Mouse (Mus musculus): ENCODE measurements around the gene Cdsn. TPM values are rescaled to one million over a fixed set of nuclear protein-coding genes. Genes with fewer than 3 reads are reported as not detected.
"Not testable (repeated sequence)": the region's sequence is repeated elsewhere in the genome, so short reads cannot be mapped to it uniquely, and the experiment has no call there.

Gene Cdsn
- under 1 TPM in 1 of 2 experiments, not detected in 1; 0.91 TPM for total RNA-seq (2021)
- long read RNA-seq, experiment 1 = 0 reads
- long read RNA-seq, experiment 2, partial matches to known transcripts = 0 of 1 reads
- long read RNA-seq, experiment 2, other reads (novel, unspliced or antisense) = 1 of 1 reads

GRCm38 (mm10) chr17:35551881-35552414 is at the start of gene Cdsn:
TSS of gene Cdsn (plus strand) at chr17:35552128.
- no peak for DNase-seq

GRCm38 (mm10) chr17:35502226-35502625 is 49.7 kb upstream of the Cdsn start:
- DNase-seq = no peak

DNA sequence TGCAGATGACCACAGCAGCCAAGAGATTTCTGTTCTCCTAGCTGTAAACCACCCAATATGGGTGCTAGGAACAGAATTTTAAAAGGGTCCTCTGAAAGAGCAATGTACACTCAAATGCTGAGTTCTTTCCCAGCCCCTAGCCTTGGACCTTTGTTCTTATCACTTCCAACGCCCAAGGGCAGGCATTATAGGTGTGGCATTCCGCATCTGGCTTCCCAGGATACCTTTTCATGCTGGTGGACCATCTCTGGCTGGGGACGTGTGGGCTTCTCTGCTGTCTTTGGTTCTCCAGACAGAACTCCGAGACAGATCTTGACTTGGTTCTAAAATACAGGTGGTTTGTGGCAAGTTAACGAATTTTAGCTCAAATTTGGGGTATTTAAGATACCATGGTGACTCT is 49.2 kb upstream of the Cdsn start:
- DNase-seq = no peak

- DNase-seq = no peak
Observed at GRCm38 (mm10) chr17:35503849-35504248, 48.1 kb upstream of the Cdsn start.

DNA sequence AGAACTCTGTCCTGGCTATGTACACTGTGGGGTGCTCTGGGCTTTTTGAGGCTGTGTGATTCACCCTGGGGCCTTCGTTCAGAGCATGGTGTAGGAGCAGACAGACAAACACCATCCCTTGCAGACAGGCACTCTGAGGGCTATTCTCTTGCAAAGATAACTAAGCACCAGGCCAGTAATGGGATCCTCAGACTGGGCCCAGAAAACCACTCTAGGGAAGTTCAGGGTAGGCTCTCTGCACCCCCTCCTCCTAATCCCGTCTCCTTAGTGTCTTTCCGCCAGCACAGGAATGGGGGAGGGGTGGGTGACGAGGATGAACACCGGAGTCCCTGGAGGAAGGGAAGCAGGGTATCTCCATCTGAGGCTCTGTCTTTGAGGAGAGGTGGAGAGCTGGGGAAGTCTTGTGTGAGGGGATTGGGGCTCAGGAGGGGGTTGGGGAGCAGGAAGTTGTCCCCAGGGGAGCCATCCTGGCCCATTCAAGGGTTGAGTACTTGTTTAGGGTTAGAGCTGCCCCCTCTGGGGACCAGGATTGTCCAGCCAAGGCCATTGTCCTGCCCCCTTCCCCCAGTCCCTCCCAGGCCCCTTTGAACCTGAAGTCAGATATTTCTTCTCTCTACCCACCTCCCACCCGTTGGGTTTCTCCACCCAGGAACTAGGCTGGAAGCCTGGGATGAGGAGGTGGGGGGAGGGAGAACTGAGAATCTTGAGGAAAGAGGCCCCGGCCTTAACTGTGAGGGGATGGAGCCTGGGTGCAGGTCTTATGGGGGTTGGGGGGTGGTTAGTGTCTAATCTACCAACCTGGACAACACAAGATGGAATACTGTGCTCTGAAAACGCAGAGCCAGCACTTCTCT is 47.1 kb upstream of the Cdsn start:
- no peak for DNase-seq

- no peak for DNase-seq
Observed at GRCm38 (mm10) chr17:35505776-35506175, 46.2 kb upstream of the Cdsn start, which contains the start of gene Pou5f1. TSS of gene Pou5f1 (plus strand) at chr17:35506018.

DNA sequence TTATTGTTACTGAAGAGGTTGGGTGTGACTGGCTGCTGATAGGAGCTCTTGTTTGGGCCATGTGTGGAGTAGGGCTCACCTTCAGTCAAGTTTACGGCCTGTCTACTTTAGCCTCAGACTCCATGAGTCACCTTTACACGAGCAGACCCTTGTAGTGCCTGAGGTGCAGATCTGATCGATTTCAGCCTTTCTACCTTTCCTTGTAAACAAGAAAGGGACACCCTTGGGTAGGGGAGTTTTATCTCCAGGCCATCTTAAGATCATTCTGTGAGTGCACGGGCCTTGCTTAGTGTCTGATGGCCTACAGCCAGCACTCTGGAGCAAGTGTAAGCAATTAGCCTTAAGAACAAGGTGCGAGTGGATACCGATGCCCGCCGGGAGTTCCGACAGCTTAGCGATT is 45.0 kb upstream of the Cdsn start:
- no peak for DNase-seq

DNA sequence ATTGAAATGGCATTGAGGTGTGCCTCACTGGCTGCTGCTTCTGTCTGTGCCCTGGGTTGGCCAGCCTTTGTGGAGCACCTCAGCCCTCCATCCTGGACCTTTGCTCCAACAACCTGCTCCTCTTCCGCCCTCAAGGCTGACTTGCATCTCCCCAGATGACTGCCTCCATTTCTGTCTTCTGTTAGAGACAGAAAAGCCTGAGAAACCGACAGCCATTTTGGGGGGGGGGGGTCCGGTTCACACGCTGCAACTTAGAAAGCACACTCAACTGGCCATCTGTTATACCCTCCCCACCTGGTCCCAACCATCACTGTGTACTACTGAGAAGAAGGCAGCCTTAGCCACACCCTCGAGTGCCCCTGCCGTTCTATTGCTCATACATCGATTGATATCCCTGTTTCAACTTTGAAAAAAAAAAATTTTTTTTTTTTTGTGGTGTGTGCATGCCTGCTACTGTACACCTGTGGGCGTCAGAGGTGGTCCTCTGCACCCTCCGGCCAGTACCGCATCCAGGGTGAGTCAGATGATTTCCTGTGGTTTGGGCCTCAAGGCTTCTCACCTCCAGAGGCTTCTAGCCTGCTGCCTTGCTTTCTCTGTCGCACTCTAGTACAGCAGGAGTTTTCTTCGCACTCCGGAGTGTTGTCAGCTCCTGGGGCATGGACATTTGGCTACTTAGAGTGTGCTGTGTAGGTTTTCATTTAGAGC is 44.2 kb upstream of the Cdsn start:
- DNase-seq = no peak

- not testable (repeated sequence) for DNase-seq
Observed at GRCm38 (mm10) chr17:35508279-35508678, 43.6 kb upstream of the Cdsn start.

- DNase-seq = no peak
Observed at GRCm38 (mm10) chr17:35509284-35509683, 42.6 kb upstream of the Cdsn start.

DNA sequence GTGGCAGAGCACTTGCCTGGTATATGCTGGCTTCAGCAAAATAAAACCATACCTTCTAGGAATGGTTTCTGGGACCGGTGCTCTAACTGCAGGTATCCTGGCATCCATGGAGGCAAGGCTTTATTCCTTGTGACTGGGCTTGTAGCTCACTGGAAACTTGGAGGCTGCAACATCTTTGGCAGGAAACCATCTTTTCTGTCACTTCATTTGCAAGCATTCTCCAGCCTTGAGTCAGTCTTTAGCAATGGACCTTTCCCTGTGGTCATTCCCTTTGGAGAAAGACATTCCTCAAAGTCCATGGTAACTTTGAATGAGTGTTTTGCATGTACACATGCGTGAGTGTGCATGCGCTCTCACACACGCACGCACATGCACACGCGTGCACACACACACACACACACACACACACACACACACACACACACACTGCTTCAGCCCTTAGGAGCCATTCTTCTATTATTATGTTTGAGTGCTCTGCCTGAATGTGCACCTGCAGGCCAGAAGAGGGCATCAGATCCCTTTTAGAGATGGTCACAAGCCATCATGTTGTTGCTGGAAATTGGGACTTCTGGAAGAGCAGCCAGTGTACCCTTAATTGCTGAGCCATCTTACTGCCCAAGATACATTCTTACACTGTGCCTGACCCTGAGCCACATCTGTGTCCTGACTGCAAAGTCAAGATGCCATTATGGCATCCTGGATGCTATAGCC is 38.9 kb upstream of the Cdsn start:
- DNase-seq = no peak

DNA sequence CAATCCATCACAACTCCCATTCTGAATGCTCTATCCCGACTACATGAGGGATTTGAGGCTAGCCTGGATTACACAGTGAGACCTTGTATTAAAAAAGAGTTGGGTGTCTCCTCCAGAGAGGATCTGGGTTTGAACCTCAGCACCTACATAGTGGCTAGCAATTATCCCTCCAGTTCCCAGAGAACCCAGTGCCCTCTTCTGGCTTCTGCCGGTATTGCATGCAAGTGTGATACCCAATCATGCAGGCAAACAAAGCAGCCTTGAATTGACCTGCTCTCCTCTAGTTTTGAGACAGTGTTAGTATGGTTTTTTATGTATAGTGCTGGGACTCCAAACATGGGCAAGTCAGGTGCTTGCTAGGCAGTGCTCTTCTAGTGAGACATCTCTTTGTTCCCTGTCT is 38.0 kb upstream of the Cdsn start:
- no peak for DNase-seq

GRCm38 (mm10) chr17:35514756-35515155 is 37.2 kb upstream of the Cdsn start:
- no peak for DNase-seq

GRCm38 (mm10) chr17:35515911-35516640 is 35.9 kb upstream of the Cdsn start:
- no peak for DNase-seq

DNA sequence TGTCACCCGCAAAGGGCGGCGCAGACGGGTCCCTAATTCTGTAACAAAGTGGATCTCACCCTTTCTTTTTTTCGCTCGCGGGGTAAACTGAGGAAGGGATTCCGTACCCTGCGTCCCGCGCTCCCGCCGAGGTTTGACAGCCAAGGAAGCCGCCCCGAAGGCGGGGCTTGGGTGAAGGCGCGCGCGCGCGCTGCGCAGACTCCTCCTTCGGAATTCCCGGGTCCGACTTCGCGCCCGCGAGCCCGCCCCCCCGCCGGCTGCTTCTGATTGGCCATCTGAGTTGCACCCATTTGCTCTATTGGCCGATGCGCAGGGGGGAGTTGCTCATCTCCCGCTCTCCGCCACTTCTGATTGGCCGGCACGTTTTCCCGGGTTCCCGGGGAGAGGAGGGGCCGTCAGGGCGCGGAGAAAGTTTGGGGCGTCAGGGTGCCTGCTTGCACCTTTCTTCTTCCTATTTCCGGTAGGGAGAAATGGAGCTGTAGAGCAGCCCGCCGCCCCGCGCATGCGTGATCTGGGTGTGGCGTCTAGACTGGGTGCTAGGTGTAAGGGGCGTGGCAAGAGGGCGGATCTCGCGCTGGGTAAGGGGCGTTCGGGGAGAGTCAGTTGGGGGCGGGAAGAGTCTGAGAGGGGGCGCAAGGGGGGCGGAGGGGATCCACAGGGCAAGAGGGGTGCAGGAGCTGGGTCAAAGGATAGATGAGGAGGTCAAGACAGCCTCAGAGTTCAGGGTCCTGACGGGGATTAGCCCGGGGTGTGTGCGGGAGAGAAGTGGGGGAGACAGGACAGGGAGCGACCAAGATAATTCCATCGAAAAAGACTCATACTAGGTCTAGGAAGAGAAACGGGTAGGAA is 35.1 kb upstream of the Cdsn start, which contains the start of the genes Tcf19 and Cchcr1:
TSS of gene Tcf19 (minus strand) at position 173 of the 849 bp plus-strand sequence.
TSS of gene Cchcr1 (plus strand) at position 449 of the 849 bp plus-strand sequence.
- peak; percentile 97 for DNase-seq

- no peak for DNase-seq
Observed at GRCm38 (mm10) chr17:35517526-35517925, 34.4 kb upstream of the Cdsn start.

GRCm38 (mm10) chr17:35524354-35524753 is 27.6 kb upstream of the Cdsn start:
- no peak for DNase-seq

DNA sequence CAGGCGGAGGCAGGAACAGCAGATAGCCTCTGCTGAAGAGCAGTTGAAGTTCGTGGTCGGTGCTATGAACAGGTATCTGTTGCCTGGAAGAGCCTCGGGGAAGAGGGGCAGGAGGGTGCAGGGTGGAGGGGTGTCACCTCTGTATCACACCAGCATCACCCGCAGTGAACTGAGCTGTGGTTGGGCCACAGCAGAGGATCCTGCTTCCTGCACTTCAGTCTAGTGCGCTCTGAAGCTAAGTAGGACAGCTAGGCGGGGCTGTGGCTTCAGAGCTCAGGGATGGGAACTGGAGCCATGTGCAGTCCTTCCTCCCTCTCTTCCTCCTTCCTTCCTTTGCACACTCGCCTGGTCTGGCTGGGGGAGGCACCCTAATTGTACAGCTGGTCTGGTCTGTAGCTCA is 25.3 kb upstream of the Cdsn start:
- no peak for DNase-seq

GRCm38 (mm10) chr17:35532360-35532759 is 19.6 kb upstream of the Cdsn start:
- no peak for DNase-seq

- DNase-seq = no peak
Observed at GRCm38 (mm10) chr17:35532901-35533300, 19.0 kb upstream of the Cdsn start, which contains the start of gene Psors1c2. TSS of gene Psors1c2 (plus strand) at chr17:35533201.
